Mouse (Mus musculus) forebrain, embryonic 12.5 days (tissue): ENCODE measurements at regions not wholly inside any gene's neighbourhood (a gene's known extent, or its start where the extent isn't known, plus 50 kb on each side); places are given as distances from the start of the nearest gene placed in this dataset.

ENCODE experiments used
- ATAC-seq: fragments of 200-750 bp; cut with Nextera tagmentation; 2 replicates; pipeline ENCODE4 v1.8.0; 2017; ENCODE audit warnings: moderate TSS enrichment; ENCODE audit not compliant: low FRiP score
- H3K27ac ChIP-seq: fragments of 300-500 bp; sonication (generic); 2 replicates; pipeline ENCODE4 v1.5.1; 2016; ENCODE audit warnings: mild to moderate bottlenecking
- H3K27me3 ChIP-seq: fragments of 300-500 bp; sonication (generic); 2 replicates; pipeline ENCODE4 v1.6.1; 2016; ENCODE audit warnings: mild to moderate bottlenecking
- H3K36me3 ChIP-seq: fragments of 300-500 bp; sonication (generic); replicated peaks from 2 replicates; pipeline ENCODE4 v1.6.1; 2016; ENCODE audit warnings: mild to moderate bottlenecking
- H3K4me1 ChIP-seq: fragments of 300-500 bp; sonication (generic); 2 replicates; pipeline ENCODE4 v1.6.1; 2016
- H3K4me2 ChIP-seq: fragments of 300-500 bp; sonication (generic); 2 replicates; pipeline ENCODE4 v1.6.1; 2016; ENCODE audit warnings: mild to moderate bottlenecking, moderate library complexity
- H3K4me3 ChIP-seq: fragments of 300-500 bp; sonication (generic); replicated peaks from 2 replicates; pipeline ENCODE4 v1.5.1; 2016; ENCODE audit warnings: mild to moderate bottlenecking
- H3K9ac ChIP-seq: fragments of 300-500 bp; sonication (generic); 2 replicates; pipeline ENCODE4 v1.6.1; 2016; ENCODE audit warnings: mild to moderate bottlenecking
- H3K9me3 ChIP-seq: fragments of 300-500 bp; sonication (generic); 2 replicates; pipeline ENCODE4 v1.6.1; 2016
- WGBS: fragments of 180-500 bp; shearing (Covaris S2); methylation state at CpG from one replicate; pipeline ENCODE4 v1.1.7; 2016; 5-methylcytosine and 5-hydroxymethylcytosine counted together

DNA sequence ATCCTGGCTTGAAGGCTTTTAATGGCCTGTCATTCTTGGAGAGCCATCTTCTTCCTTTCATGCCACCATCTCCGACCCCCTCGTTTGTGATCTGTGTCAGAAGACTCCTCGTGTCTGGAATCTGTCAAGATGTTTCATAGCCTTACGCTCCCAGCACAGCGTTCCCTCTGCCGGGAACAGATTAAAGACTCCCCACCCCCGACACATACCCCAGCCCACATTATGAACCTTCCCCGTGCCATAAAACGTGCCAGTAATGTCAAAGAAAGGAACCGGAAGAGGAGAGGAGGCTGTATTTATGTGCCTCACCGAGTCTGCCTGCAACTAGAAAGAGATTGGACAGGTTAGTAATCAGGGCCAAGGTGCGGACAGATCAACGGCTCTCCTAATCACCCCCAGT, 101.4 kb upstream of the Rap1b start:
- no peaks in the 10 kb centered on the region for H3K9me3 ChIP-seq
- no peaks in the 10 kb centered on the region for H3K27me3 ChIP-seq
- no peak overlapping the region for H3K9ac ChIP-seq
- no peak overlapping the region for H3K4me3 ChIP-seq
- no peaks in the 10 kb centered on the region for H3K36me3 ChIP-seq
- no peak overlapping the region for H3K27ac ChIP-seq
- WGBS, result 74% methylated on average over 13 of the region's 13 CpGs
- H3K4me1 ChIP-seq, result no peaks in the 10 kb centered on the region
- no peak overlapping the region for H3K4me2 ChIP-seq
- no peak for ATAC-seq

GRCm38 (mm10) chr10:117947911-117948310, 102.1 kb upstream of the Rap1b start:
- Histone ChIP-seq H3K4me3 (no peak overlapping the region), H3K27ac (no peak overlapping the region), H3K9me3 (no peaks in the 10 kb centered on the region), H3K4me1 (no peaks in the 10 kb centered on the region), H3K4me2 (no peak overlapping the region), H3K9ac (no peak overlapping the region), H3K27me3 (no peaks in the 10 kb centered on the region), H3K36me3 (no peaks in the 10 kb centered on the region)
- ATAC-seq, result no peak
- 91% methylated on average over 7 of the region's 7 CpGs for WGBS

DNA sequence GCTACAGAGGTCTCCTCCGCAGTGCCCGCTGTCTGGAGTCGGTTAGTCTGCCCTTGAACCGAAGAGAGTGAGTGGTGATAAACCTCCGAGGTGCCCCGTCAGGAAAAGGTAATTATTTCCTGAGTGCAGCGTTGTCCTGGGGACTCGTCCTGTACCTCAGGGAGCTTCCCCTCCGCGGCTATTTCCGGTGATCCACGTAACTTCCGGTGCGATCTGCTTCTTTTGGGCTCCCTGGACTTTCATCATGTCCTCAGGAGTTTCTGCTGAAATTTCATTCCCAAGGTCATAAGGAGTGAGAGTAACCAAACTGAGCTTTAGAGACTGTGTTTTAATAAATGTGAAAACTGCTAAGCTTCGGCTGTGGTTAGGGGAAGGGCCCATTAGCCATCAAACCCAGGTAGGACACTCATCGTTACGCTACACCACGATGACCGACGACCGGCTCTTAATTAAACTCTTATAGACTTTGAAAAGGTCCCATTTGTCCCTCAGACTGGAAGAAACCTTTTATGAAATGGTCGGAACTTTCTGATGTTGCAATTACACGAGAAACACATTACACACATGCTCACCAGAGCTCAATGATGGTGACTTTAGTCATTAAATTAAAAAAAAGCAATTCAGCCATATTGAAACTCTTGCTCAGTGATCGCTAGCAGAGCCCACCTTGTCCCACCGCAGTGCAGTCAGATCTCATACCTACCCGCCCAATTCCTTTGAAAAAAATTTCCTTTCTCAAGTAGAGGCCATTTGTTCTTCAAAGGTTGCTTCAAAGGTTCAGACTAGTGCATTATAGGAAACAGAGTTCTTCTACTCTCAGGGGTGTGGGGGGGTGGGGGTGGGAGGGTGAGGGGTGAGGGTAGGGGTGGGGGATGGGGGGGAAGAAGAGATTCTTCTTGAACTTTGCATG, 106.5 kb upstream of the Rap1b start:
- Histone ChIP-seq H3K36me3 (no peaks in the 10 kb centered on the region), H3K9ac (no peak overlapping the region), H3K27me3 (no peaks in the 10 kb centered on the region), H3K27ac (no peak overlapping the region), H3K4me3 (no peak overlapping the region), H3K9me3 (no peaks in the 10 kb centered on the region), H3K4me2 (no peak overlapping the region), H3K4me1 (no peaks in the 10 kb centered on the region)
- no peak for ATAC-seq
- WGBS, result 80% methylated on average over 26 of the region's 26 CpGs

GRCm38 (mm10) chr10:117953026-117953711, 107.3 kb upstream of the Rap1b start:
- no peaks in the 10 kb centered on the region for H3K9me3 ChIP-seq
- WGBS, result 32% methylated on average over 12 of the region's 12 CpGs
- ATAC-seq, result no peak
- H3K27ac ChIP-seq, result no peak overlapping the region
- no peak overlapping the region for H3K9ac ChIP-seq
- no peak overlapping the region for H3K4me3 ChIP-seq
- no peaks in the 10 kb centered on the region for H3K36me3 ChIP-seq
- H3K4me1 ChIP-seq, result no peaks in the 10 kb centered on the region
- no peaks in the 10 kb centered on the region for H3K27me3 ChIP-seq
- H3K4me2 ChIP-seq, result no peak overlapping the region

DNA sequence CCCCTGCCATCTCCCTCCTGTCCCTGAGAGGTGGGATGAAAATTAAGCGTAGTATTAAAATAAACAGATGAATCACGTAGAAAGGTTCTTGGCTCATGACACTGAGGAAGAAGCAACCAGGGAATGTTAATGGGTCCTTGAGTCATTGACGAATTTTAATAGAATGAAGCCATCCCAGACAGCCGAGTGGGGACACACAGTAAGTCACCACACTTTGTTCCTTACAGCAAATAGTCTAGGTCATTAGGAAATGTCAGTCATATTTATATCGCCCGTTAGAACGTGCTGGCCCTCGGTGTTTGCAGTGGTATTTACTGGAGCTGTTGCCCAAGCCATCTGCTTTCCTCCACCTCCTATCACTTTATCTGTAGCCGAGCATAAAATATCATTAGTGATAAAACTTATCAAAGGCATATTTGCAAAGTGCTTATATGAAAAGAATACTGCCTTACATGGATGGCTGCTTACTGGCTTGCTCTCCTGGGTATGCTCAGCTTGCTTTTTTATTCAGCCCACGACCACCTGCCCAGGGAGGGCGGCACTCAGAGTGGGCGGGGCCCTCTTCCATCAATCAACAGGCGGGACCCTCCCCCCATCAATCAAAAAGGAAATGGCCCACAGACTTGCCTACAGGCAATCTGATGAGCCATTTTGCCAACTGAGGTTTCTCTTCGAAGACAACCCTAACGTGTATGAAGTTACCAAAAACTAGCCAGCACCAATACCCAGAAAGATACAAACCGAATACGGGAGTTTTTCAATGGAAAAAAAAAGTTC, 110.5 kb upstream of the Rap1b start:
- no peaks in the 10 kb centered on the region for H3K9me3 ChIP-seq
- no peaks in the 10 kb centered on the region for H3K4me1 ChIP-seq
- H3K9ac ChIP-seq, result no peak overlapping the region
- H3K27ac ChIP-seq, result no peak overlapping the region
- no peak overlapping the region for H3K4me3 ChIP-seq
- H3K36me3 ChIP-seq, result no peaks in the 10 kb centered on the region
- 85% methylated on average over 17 of the region's 17 CpGs for WGBS
- no peak overlapping the region for H3K4me2 ChIP-seq
- no peaks in the 10 kb centered on the region for H3K27me3 ChIP-seq
- ATAC-seq, result no peak

GRCm38 (mm10) chr10:117974706-117975105, 128.9 kb upstream of the Rap1b start:
- 72% methylated on average over 6 of the region's 6 CpGs for WGBS
- no peaks in the 10 kb centered on the region for H3K9me3 ChIP-seq
- H3K4me2 ChIP-seq, result no peak overlapping the region
- no peaks in the 10 kb centered on the region for H3K4me1 ChIP-seq
- H3K9ac ChIP-seq, result no peak overlapping the region
- ATAC-seq, result no peak
- H3K4me3 ChIP-seq, result no peak overlapping the region
- H3K27ac ChIP-seq, result no peak overlapping the region
- H3K36me3 ChIP-seq, result no peaks in the 10 kb centered on the region
- no peaks in the 10 kb centered on the region for H3K27me3 ChIP-seq

DNA sequence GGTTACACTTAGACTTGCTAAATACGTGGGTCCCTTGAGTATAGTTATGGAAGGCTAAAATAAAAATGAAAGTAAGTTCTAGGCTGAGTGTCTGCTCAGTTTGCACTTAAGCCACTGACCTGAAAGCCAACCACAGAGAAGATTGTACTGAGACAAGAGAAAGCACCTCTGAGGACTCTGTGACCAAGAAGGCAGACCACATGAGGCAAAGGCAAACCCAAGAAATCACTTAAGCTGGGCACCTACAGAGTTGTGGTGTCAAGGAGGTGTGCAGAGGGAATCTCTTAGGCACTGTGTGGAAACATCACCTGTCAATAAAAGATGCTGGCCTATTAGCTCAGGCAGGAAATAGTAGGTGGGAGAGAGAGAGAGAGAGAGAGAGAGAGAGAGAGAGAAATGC, 129.6 kb upstream of the Rap1b start:
- ATAC-seq, result no peak
- Histone ChIP-seq H3K27me3 (no peaks in the 10 kb centered on the region), H3K9me3 (no peaks in the 10 kb centered on the region), H3K27ac (no peak overlapping the region), H3K9ac (no peak overlapping the region), H3K4me1 (no peaks in the 10 kb centered on the region), H3K4me2 (no peak overlapping the region), H3K36me3 (no peaks in the 10 kb centered on the region), H3K4me3 (no peak overlapping the region)
- WGBS, result 72% methylated on average over 1 of the region's 1 CpGs

DNA sequence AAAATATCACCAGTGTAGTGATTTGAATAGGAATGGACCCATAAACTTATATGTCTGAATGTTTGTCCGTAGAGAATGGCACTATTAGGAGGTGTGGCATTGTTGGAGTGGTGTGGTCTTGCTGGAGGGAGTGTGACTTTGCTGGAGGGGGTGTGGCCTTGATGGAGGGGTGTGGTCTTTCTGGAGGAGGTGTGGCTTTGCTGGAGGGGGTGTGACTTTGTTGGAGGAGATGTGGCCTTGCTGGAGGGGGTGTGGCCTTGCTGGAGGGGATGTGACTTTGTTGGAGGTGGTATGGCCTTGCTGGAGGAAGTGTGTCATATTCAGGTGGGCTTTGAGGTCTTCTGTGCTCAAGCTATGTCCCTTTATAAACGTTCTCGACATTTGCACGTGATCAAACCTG, 133.3 kb upstream of the Rap1b start:
- 91% methylated on average over 4 of the region's 4 CpGs for WGBS

DNA sequence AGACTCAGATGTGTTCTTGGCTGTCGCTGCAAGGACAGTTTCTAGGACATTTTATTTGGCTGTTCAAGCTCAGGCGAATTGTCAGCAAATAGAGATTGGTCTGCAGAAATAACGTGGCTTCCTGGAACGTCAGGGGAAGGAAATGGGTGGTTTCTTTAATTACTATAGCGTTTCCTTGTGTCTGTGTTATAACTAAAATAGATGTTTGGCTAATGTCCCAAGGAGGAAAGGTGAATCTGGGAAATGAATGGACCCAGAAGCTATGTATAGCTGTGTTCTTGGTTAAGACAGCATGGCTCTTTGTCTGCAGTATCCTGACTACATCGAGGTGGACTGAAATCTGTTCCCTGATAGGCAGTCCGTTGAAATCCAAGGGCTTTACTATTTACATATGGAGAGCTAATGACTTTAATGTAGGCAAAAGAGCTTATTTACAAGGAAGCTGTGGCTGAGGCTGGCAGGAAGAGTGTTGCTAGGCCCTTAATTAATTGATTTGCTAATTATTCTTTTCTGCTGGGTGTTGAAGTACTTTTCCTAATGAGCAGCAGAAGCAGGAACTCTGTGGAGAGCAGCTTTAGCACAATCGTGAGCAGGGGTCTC, 136.9 kb upstream of the Rap1b start:
- no peaks in the 10 kb centered on the region for H3K9me3 ChIP-seq
- WGBS, result 35% methylated on average over 8 of the region's 8 CpGs

More for the DNA sequence above, 133.3 kb upstream of the Rap1b start:
- no peak for ATAC-seq
- H3K27ac ChIP-seq, result no peak overlapping the region
- H3K9ac ChIP-seq, result no peak overlapping the region
- H3K27me3 ChIP-seq, result no peaks in the 10 kb centered on the region
- peaks cover 4% of the 10 kb centered on the region; the same call in 1 of the 2 replicates for H3K4me1 ChIP-seq
- no peak overlapping the region for H3K4me2 ChIP-seq
- H3K9me3 ChIP-seq, result no peaks in the 10 kb centered on the region
- no peak overlapping the region for H3K4me3 ChIP-seq
- no peaks in the 10 kb centered on the region for H3K36me3 ChIP-seq

GRCm38 (mm10) chr10:117983271-117983670, 137.4 kb upstream of the Rap1b start:
- 76% methylated on average over 8 of the region's 8 CpGs for WGBS
- H3K9ac ChIP-seq, result no peak overlapping the region

More for the DNA sequence above, 136.9 kb upstream of the Rap1b start:
- no peak overlapping the region for H3K4me3 ChIP-seq
- H3K27ac ChIP-seq, result peak overlapping the region; percentile 16; the same call in 1 of the 2 replicates
- no peaks in the 10 kb centered on the region for H3K27me3 ChIP-seq
- 0 out of 2 replicates have a peak overlapping the region, but pooled peaks have one; percentile 8 for H3K4me2 ChIP-seq
- H3K36me3 ChIP-seq, result no peaks in the 10 kb centered on the region
- H3K9ac ChIP-seq, result no peak overlapping the region
- peaks cover 4% of the 10 kb centered on the region; the same call in 1 of the 2 replicates for H3K4me1 ChIP-seq
- peak; percentile 83; the same call in 1 of the 2 replicates for ATAC-seq

GRCm38 (mm10) chr10:117984784-117985602, 139.2 kb upstream of the Rap1b start:
- H3K27ac ChIP-seq, result no peak overlapping the region
- H3K4me2 ChIP-seq, result no peak overlapping the region
- WGBS, result 78% methylated on average over 15 of the region's 15 CpGs
- H3K4me1 ChIP-seq, result peaks cover 4% of the 10 kb centered on the region; the same call in 1 of the 2 replicates
- ATAC-seq, result no peak
- H3K4me3 ChIP-seq, result no peak overlapping the region
- H3K27me3 ChIP-seq, result no peaks in the 10 kb centered on the region
- no peaks in the 10 kb centered on the region for H3K9me3 ChIP-seq
- no peak overlapping the region for H3K9ac ChIP-seq
- H3K36me3 ChIP-seq, result no peaks in the 10 kb centered on the region

More at GRCm38 (mm10) chr10:117983271-117983670, 137.4 kb upstream of the Rap1b start:
- H3K9me3 ChIP-seq, result no peaks in the 10 kb centered on the region
- no peaks in the 10 kb centered on the region for H3K27me3 ChIP-seq
- no peak overlapping the region for H3K4me2 ChIP-seq
- 0 out of 2 replicates have a peak overlapping the region, but pooled peaks have one; percentile 16 for H3K27ac ChIP-seq
- no peak for ATAC-seq
- no peak overlapping the region for H3K4me3 ChIP-seq
- H3K4me1 ChIP-seq, result peaks cover 4% of the 10 kb centered on the region; the same call in 1 of the 2 replicates
- H3K36me3 ChIP-seq, result no peaks in the 10 kb centered on the region
